Mouse (Mus musculus) liver, embryonic 16.5 days (tissue): ENCODE data around the gene Tgm1. TPM values are rescaled to one million over a fixed set of nuclear protein-coding genes. Genes with fewer than 3 reads are reported as not detected.
A peak's percentile ranks its signal among the peaks of the same experiment; 100 is the strongest.

Experiments used
- ATAC-seq: fragments of 200-750 bp; cut with Nextera tagmentation; 2 replicates; pipeline ENCODE4 v1.8.0; 2017; ENCODE audit warnings: low read depth, mild to moderate bottlenecking, moderate number of reproducible peaks, moderate library complexity
- H3K27ac ChIP-seq: fragments of 300-500 bp; sonication (generic); 2 replicates; pipeline ENCODE4 v1.5.1; 2014; ENCODE audit warnings: mild to moderate bottlenecking, low read length
- H3K27me3 ChIP-seq: fragments of 300-500 bp; sonication (generic); 2 replicates; pipeline ENCODE4 v1.6.1; 2014; ENCODE audit warnings: low read depth, low read length, mixed read lengths; ENCODE audit not compliant: control insufficient read depth, insufficient read depth
- H3K36me3 ChIP-seq: fragments of 300-500 bp; sonication (generic); 2 replicates; pipeline ENCODE4 v1.6.1; 2014; ENCODE audit warnings: mild to moderate bottlenecking; ENCODE audit not compliant: control insufficient read depth, insufficient read depth
- H3K4me1 ChIP-seq: fragments of 300-500 bp; sonication (generic); 2 replicates; pipeline ENCODE4 v1.6.1; 2014; ENCODE audit warnings: low read depth, low read length, mixed read lengths; ENCODE audit not compliant: control insufficient read depth
- H3K4me2 ChIP-seq: fragments of 300-500 bp; sonication (generic); 2 replicates; pipeline ENCODE4 v1.6.1; 2014; ENCODE audit warnings: low read depth, low read length, mixed read lengths
- H3K4me3 ChIP-seq: fragments of 300-500 bp; sonication (generic); 2 replicates; pipeline ENCODE4 v1.5.1; 2014; ENCODE audit warnings: low read depth, mild to moderate bottlenecking, low read length
- H3K9ac ChIP-seq: fragments of 300-500 bp; sonication (generic); 2 replicates; pipeline ENCODE4 v1.6.1; 2014; ENCODE audit warnings: low read depth, low read length
- H3K9me3 ChIP-seq: fragments of 300-500 bp; sonication (generic); replicated peaks from 2 replicates; pipeline ENCODE4 v1.6.1; 2016; ENCODE audit warnings: low read length; ENCODE audit not compliant: control insufficient read depth
- WGBS: fragments of 180-500 bp; shearing (Covaris S2); extraction: QIAGEN DNeasy Blood & Tissue Kit; methylation state at CpG from one replicate; pipeline ENCODE4 v1.1.7; 2014; ENCODE audit not compliant: insufficient replicate concordance; 5-methylcytosine and 5-hydroxymethylcytosine counted together
- polyA plus RNA-seq: library from polyadenylated mRNA; unstranded; fragments of >200 nt; fragmentation: Nextera tagmentation; extraction: Ambion mirVana; gene quantifications from 2 replicates; pipeline ENCODE4 v1.2.1, GENCODE M21; 2015

The Tgm1 gene
- polyA plus RNA-seq, 1 experiment from 2014 or later: 3.1 TPM

GRCm38 (mm10) chr14:55671833-55672740 is 41.6 kb downstream of the Tgm1 start, which contains the start of the genes Gmpr2 and Nedd8:
Gmpr2 (plus strand) TSS chr14:55671941.
Nedd8 (minus strand) TSS chr14:55672124.
- H3K27me3 ChIP-seq: no peaks in the 10 kb centered on the region
- under 1% methylated on average over 38 of the region's 38 CpGs for WGBS
- peaks cover 20% of the 10 kb centered on the region for H3K4me1 ChIP-seq
- peak; percentile 99 for ATAC-seq
- peak within 1 kb of the TSS; percentile 96 for H3K4me3 ChIP-seq
- peak within 1 kb of the TSS; percentile 92 for H3K27ac ChIP-seq
- H3K36me3 ChIP-seq: peaks cover 18% of the 10 kb centered on the region
- H3K9me3 ChIP-seq: no peaks in the 10 kb centered on the region
- peak within 1 kb of the TSS; percentile 88 for H3K4me2 ChIP-seq
- H3K9ac ChIP-seq: peak within 1 kb of the TSS; percentile 85

GRCm38 (mm10) chr14:55671486-55671832 is 42.3 kb downstream of the Tgm1 start:
- no peaks in the 10 kb centered on the region for H3K9me3 ChIP-seq
- 0% methylated on average over 12 of the region's 12 CpGs for WGBS
- H3K27me3 ChIP-seq: no peaks in the 10 kb centered on the region
- peak overlapping the region; percentile 92 for H3K27ac ChIP-seq
- H3K9ac ChIP-seq: peak overlapping the region; percentile 85
- peak overlapping the region; percentile 88 for H3K4me2 ChIP-seq
- H3K4me3 ChIP-seq: peak overlapping the region; percentile 96
- ATAC-seq: peak; percentile 12; the same call in 1 of the 2 replicates
- peaks cover 20% of the 10 kb centered on the region for H3K4me1 ChIP-seq
- peaks cover 14% of the 10 kb centered on the region for H3K36me3 ChIP-seq

GRCm38 (mm10) chr14:55660636-55661035 is 53.1 kb downstream of the Tgm1 start:
- peaks cover 17% of the 10 kb centered on the region for H3K4me1 ChIP-seq
- H3K9ac ChIP-seq: peak overlapping the region; percentile 67
- peaks cover 8% of the 10 kb centered on the region for H3K36me3 ChIP-seq
- ATAC-seq: no peak
- H3K4me3 ChIP-seq: peak overlapping the region; percentile 73
- peak overlapping the region; percentile 45; the same call in 1 of the 2 replicates for H3K27ac ChIP-seq
- H3K9me3 ChIP-seq: no peaks in the 10 kb centered on the region
- 59% methylated on average over 2 of the region's 2 CpGs for WGBS
- no peaks in the 10 kb centered on the region for H3K27me3 ChIP-seq
- peak overlapping the region; percentile 69 for H3K4me2 ChIP-seq

GRCm38 (mm10) chr14:55659960-55660573 is 53.7 kb downstream of the Tgm1 start, which contains the start of gene Mdp1:
Mdp1 (minus strand) TSS chr14:55660508.
- WGBS: under 1% methylated on average over 39 of the region's 39 CpGs
- Histone ChIP-seq H3K27ac (peak within 1 kb of the TSS; percentile 45), H3K4me2 (peak within 1 kb of the TSS; percentile 69), H3K27me3 (no peaks in the 10 kb centered on the region), H3K9me3 (no peaks in the 10 kb centered on the region), H3K9ac (peak within 1 kb of the TSS; percentile 67), H3K4me1 (peaks cover 17% of the 10 kb centered on the region), H3K4me3 (peak within 1 kb of the TSS; percentile 73), H3K36me3 (peaks cover 8% of the 10 kb centered on the region)
- ATAC-seq: peak; percentile 94

- Histone ChIP-seq H3K4me2 (no peak overlapping the region), H3K9me3 (no peaks in the 10 kb centered on the region), H3K4me3 (no peak overlapping the region), H3K27me3 (no peaks in the 10 kb centered on the region), H3K4me1 (peaks cover 17% of the 10 kb centered on the region), H3K9ac (no peak overlapping the region), H3K27ac (no peak overlapping the region), H3K36me3 (peaks cover 8% of the 10 kb centered on the region)
- no peak for ATAC-seq
- WGBS: 79% methylated on average over 5 of the region's 5 CpGs
Measured at GRCm38 (mm10) chr14:55658011-55658410, 55.7 kb downstream of the Tgm1 start.

GRCm38 (mm10) chr14:55656935-55657334 is 56.8 kb downstream of the Tgm1 start:
- peaks cover 4% of the 10 kb centered on the region; the same call in 1 of the 2 replicates for H3K36me3 ChIP-seq
- H3K27ac ChIP-seq: no peak overlapping the region
- no peak overlapping the region for H3K4me2 ChIP-seq
- H3K9me3 ChIP-seq: no peaks in the 10 kb centered on the region
- no peak overlapping the region for H3K4me3 ChIP-seq
- no peak for ATAC-seq
- H3K4me1 ChIP-seq: peaks cover 17% of the 10 kb centered on the region
- WGBS: 68% methylated on average over 3 of the region's 3 CpGs
- H3K27me3 ChIP-seq: no peaks in the 10 kb centered on the region
- no peak overlapping the region for H3K9ac ChIP-seq

GRCm38 (mm10) chr14:55651528-55651927 is 62.2 kb downstream of the Tgm1 start:
- Histone ChIP-seq H3K27ac (no peak overlapping the region), H3K4me1 (no peaks in the 10 kb centered on the region), H3K9ac (no peak overlapping the region), H3K36me3 (no peaks in the 10 kb centered on the region), H3K27me3 (no peaks in the 10 kb centered on the region), H3K9me3 (no peaks in the 10 kb centered on the region), H3K4me2 (no peak overlapping the region), H3K4me3 (no peak overlapping the region)
- WGBS: 74% methylated on average over 7 of the region's 7 CpGs
- no peak for ATAC-seq
